ENCODE assay signal across 15 mouse cellular contexts in genomic region chr10:3228447-3229195, GRCm38 (mm10). TPM values are rescaled to one million over a fixed set of nuclear protein-coding genes. Genes with fewer than 3 reads are reported as not detected.
DNase-seq lines count a peak whose midpoint lies in the region; ATAC-seq and TF ChIP-seq lines count a peak whose summit lies in the region.
"Had no signal": no experiment of that assay in that cellular context is flagged by ENCODE, and none has a peak within 500 bp of the region (broad histone marks: within the 10 kb centered on the region; RNA-seq: fewer than 3 reads in every experiment).

No protein-coding gene starts in this region.

- no peak overlapping the region for H3K4me3 ChIP-seq in intestine, embryonic 14.5 days (ENCODE audit: low read depth, low read length)
- H3K4me3 ChIP-seq in intestine, postnatal 0 days (ENCODE audit: low read depth, low read length): no peak overlapping the region
- H3K4me3 ChIP-seq: forebrain, embryonic 15.5 days; heart, embryonic 10.5 days had no signal

- no peak for TF ChIP-seq CTCF in intestine, postnatal 0 days (IDR thresholded peaks at IDR 0.05; ENCODE audit: low read depth)

- H3K4me2 ChIP-seq in intestine, embryonic 14.5 days (ENCODE audit: low read length): no peak overlapping the region
- H3K4me2 ChIP-seq in intestine, postnatal 0 days (replicated peaks; ENCODE audit: low read depth): no peak overlapping the region
- H3K4me2 ChIP-seq: forebrain, embryonic 15.5 days had no signal

- 54% methylated on average over 2 of the region's 2 CpGs for WGBS in intestine, embryonic 14.5 days
- WGBS in intestine, postnatal 0 days: 42% methylated on average over 2 of the region's 2 CpGs

- DNase-seq in intestine, embryonic 14.5 days (ENCODE audit: low spot score): no peak
- DNase-seq in NIH3T3 (ENCODE audit: low read depth): peak; percentile 58
- DNase-seq in brain, adult 2 months (ENCODE audit: low read depth, low spot score): peak; percentile 1
- DNase-seq in kidney, postnatal 36 days: peak; percentile 3 to 7
- no peak for DNase-seq in right cerebral cortex, adult 18-20 months
- DNase-seq in lung, postnatal 4 days: no peak
- DNase-seq: cerebellum, adult 8-10 months; right cerebral cortex, postnatal 4 days had no signal

- H3K4me1 ChIP-seq in intestine, embryonic 14.5 days (replicated peaks; ENCODE audit: control insufficient read depth, insufficient read depth, low read length): no peaks in the 10 kb centered on the region
- H3K4me1 ChIP-seq in intestine, postnatal 0 days (replicated peaks; ENCODE audit: control insufficient read depth, insufficient read depth, low read length): no peaks in the 10 kb centered on the region
- H3K4me1 ChIP-seq: forebrain, embryonic 15.5 days; heart, embryonic 10.5 days had no signal

- no peak overlapping the region for H3K27ac ChIP-seq in intestine, embryonic 14.5 days (ENCODE audit: low read depth)
- no peak overlapping the region for H3K27ac ChIP-seq in intestine, postnatal 0 days (ENCODE audit: low read depth, low read length)
- H3K27ac ChIP-seq: forebrain, embryonic 15.5 days; heart, embryonic 10.5 days; liver, embryonic 14.5 days had no signal

- no peaks in the 10 kb centered on the region for H3K9me3 ChIP-seq in intestine, embryonic 14.5 days (ENCODE audit: control insufficient read depth, low read length)
- H3K9me3 ChIP-seq in intestine, postnatal 0 days (ENCODE audit: control insufficient read depth): peaks cover 3% of the 10 kb centered on the region; the same call in 1 of the 2 replicates

- no peak overlapping the region for H3K9ac ChIP-seq in intestine, embryonic 14.5 days (ENCODE audit: low read length)
- H3K9ac ChIP-seq in intestine, postnatal 0 days (ENCODE audit: low read depth, low read length): no peak overlapping the region
- H3K9ac ChIP-seq: forebrain, embryonic 15.5 days; liver, embryonic 14.5 days had no signal

- no peaks in the 10 kb centered on the region for H3K36me3 ChIP-seq in intestine, embryonic 14.5 days (ENCODE audit: control insufficient read depth, insufficient read depth, low read length)
- H3K36me3 ChIP-seq in intestine, postnatal 0 days (ENCODE audit: control insufficient read depth, insufficient read depth): no peaks in the 10 kb centered on the region
- H3K36me3 ChIP-seq: forebrain, embryonic 15.5 days; heart, embryonic 10.5 days had no signal

- ATAC-seq in intestine, embryonic 14.5 days (replicated peaks; ENCODE audit: low FRiP score, low TSS enrichment, low read depth): peak; percentile 72
- no peak for ATAC-seq in intestine, postnatal 0 days
- no peak for ATAC-seq in monocyte, adult 5-6 weeks (replicated peaks; ENCODE audit: insufficient number of reproducible peaks, low FRiP score, low TSS enrichment, poor library complexity, severe bottlenecking)
- ATAC-seq: forebrain, embryonic 15.5 days had no signal

- no peaks in the 10 kb centered on the region for H3K27me3 ChIP-seq in intestine, embryonic 14.5 days (replicated peaks; ENCODE audit: control insufficient read depth, insufficient read depth, low read length)
- no peaks in the 10 kb centered on the region for H3K27me3 ChIP-seq in intestine, postnatal 0 days (replicated peaks; ENCODE audit: control insufficient read depth, insufficient read depth, low read length)
- H3K27me3 ChIP-seq: forebrain, embryonic 15.5 days had no signal

RNA-seq across cellular contexts. Expression of gene H60c, which starts 39.0 kb away (rescaled TPM):
- polyA plus RNA-seq in intestine, embryonic 14.5 days (2014; fragmentation: Nextera tagmentation; extraction: Ambion mirVana): not detected in 2 replicates
- 0.04 TPM in 1 of 2 replicates, not detected in the other for polyA plus RNA-seq in intestine, postnatal 0 days (2015; fragmentation: Nextera tagmentation; extraction: Ambion mirVana)
- 0.48 TPM in 1 of 3 replicates, not detected in the others for total RNA-seq in monocyte, adult 5-6 weeks (2017)
- total RNA-seq: megakaryocyte progenitor cell, adult 5-6 weeks had no signal
- polyA plus RNA-seq: embryonic facial prominence, embryonic 11.5 days; forebrain, embryonic 15.5 days; heart, embryonic 10.5 days; liver, embryonic 14.5 days had no signal

Comparison
In these comparisons a context has a peak if more than half of its experiments do, and no peak if none do; other contexts are left out.
1. DNase-seq: peak in NIH3T3 (single experiment), brain, adult 2 months (single experiment) and kidney, postnatal 36 days (2 of 2); none in intestine, embryonic 14.5 days (single experiment), right cerebral cortex, adult 18-20 months (single experiment) and lung, postnatal 4 days (0 of 2).